Mouse (Mus musculus): ENCODE results near the gene En2.

Gene En2

DNA sequence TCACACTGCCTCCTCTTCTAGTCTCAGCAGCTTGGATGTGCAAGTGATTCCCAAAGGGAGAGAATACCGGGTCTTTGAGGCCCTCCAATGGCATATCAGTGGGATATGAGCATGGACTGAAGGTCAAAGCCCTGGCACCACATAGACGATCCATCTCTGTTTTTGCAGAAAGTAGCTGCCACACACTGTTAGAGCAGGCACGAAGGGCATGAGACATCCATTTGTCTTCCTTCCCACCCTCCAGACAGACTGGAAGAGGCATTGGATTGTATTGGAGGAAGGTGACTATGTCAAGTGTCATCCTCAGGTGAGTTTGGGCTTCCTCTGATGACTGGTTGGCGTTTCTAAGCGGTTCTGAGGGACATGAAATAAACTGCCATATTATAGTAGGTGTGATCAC lies 12.8 kb downstream of the En2 start:
- in situ Hi-C loops (cut with MboI, MseI): no loop called here

DNA sequence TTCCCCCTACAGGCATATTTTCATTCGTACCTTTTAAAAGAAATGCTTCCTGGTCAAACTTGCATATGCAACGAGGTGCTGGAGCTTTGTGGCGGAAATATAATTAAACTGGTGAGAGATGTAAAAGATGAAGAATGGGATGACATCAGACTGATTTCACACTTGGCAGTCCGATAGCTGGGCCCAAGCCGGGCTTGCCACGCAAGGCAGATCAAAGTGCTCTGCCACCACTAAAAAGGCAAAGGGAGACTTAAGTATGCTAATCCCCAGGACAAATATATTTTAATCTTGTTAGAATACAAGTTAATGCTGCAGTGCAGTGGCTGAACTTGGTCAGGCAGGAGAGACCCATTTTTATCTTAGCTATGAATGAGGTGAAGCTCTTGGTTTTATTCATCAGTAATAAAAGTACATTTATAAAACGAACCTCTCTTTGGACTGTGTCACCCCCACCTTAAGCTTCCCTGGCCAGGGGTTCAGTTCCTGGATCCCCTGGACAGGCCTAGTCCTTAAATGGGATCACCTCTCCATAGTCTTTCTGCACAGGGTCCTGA lies 13.8 kb downstream of the En2 start:
- in situ Hi-C loops (cut with MboI, MseI): no loop called here

DNA sequence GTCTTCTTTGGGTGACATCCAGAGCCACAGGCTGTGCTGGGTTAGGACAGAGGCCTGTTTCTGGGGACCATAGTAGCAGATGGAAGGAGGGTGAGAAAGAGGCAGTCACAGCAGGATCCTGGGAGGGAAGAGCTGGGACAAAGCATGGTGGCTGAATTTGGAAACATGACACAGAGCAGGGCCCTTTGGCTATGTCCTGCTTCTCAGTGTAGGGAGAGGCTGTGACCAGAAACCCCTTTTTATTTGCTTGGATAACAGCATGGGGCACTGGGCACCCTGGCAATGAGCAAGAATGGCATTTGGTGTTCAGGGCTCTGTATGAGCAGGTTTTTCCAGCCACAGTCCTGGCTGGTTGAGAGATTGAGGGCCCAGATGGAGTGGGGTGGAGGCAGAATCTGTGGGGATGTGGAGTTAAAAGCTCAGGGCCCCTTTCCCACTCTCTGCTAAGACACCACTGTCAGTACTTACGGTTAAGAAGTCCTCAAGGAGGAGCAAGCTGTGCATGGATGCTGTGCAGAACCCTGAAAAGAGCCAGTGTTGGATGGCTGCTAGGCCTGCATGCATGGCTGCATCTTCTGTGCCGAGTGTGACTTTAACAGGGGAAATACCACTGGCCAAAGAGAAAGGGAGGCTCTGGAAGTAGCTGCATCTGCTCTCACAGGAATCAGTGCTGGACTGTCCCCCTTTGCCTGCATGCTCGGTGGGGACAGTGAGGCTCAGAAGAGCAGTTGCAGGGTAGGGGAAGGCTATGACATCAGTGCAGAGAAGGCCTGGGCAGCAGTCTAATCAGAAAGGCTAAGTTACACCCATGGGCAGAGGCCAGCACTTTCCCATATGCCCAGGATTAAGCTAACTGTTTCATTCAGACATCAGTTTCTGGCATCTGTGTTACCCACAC lies 26.0 kb downstream of the En2 start:
- in situ Hi-C loops (cut with MboI, MseI): no loop called here

DNA sequence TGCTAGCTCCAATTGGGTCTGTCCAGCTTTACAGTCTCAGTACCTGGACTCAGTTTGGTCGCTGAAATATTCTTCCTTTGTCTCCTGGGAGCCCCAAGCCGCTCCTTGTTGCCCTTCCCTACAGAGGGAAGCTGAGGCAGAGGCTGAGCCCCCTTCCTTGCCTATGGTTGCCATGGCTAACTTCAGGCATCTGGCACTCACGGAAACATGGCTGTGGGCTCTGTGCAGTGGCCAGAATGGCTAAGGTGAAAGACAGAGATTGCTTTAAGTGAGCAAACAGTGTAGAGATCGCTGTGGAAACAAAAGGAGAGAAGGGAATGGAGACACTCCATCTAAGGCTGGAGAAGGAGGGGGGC lies 26.6 kb downstream of the En2 start:
- in situ Hi-C loops (cut with MboI, MseI): no loop called here

DNA sequence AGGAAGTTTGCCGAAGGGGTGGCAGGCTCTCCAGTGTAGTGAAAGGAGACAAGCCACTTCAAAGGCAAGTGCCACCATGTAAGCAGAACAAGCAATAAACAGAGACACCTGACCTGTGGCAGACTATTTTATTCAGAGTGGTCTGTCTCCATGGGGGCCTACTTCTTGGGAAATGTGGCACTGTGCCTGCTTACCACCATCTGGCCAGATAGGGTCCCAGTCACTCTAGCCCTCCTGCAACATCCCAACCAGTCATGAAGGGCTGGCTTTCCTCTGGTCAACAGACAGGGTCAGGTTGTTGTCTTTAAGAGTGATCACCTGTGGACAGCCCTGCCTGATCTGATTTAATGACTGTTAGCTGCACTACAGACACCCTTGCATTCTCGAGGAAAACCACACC lies 30.0 kb downstream of the En2 start:
- in situ Hi-C loops (cut with MboI, MseI): no loop called here

DNA sequence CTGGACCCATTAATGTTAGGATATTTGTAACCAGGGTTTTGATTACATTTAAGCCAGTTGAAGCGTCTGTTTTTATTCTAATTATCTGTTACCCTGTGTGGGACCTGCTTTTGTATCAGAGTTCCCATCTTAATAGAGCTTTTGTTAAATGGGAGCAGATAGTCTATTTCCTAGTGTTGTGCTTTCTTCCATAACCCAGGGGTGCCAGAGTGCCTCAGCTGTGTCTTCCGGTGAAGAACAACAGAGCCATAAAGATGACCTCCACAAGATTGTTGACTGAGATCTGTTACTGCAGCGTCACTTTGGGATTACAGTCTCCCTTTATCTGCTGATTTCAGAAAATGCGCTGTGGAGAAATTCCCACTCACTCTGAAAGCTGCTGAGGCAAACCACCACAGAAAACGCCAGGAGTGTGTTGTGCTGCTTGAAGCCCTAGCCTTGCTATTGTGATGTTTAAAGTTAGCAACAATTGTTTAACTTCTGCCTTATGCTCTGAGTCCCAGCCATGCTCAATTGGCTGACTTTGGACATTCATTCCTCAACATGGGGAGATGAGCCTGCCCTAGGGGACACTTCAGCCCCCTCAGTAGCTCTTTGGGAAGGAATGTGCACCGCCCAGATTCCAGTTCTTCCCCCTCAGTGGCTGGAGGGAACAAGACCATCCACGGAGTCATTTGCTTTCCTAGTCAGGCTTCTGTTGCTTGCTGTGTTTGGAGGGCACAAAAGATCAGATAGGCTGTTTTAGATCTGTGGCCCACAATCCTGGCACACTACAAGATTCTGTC lies 33.8 kb downstream of the En2 start:
- in situ Hi-C loops (cut with MboI, MseI): no loop called here

DNA sequence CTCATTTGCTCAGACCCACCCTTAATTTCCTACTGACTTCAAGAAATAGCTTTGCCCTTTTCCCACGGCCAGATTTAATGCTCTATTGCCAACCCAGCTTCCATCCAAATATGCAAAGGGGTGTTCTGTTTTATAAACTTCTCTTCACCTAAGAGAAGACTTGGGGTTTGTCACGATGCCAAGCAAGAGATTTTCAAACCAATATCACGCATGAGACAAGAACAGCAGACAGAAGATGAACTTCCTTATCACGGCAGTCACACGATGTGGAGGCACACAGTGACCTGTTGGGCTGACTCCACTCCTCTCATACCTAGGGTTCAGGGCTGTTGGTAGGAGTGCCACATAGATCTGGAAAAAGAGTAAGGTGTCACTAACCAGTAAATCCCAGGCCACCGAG lies 37.6 kb downstream of the En2 start:
- in situ Hi-C loops (cut with MboI, MseI): no loop called here

DNA sequence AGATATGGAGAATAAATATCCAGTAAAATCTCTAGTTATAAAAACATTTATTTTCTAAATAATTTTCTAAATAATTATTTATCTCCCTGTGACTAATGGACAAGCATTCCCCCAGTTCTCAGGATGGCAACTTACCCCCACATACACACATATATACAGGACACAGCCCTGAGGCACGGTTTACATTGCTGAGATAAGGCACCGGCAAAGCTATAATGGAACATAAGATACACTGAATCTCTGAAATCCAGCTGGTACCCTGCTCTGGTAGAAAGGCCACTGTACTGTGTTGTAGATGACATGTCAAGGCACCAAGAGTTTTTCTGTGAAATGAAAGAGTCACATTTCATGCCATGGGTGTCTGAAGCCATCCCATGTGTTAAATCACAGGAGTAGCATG lies 39.2 kb downstream of the En2 start:
- in situ Hi-C loops (cut with MboI, MseI): no loop called here

DNA sequence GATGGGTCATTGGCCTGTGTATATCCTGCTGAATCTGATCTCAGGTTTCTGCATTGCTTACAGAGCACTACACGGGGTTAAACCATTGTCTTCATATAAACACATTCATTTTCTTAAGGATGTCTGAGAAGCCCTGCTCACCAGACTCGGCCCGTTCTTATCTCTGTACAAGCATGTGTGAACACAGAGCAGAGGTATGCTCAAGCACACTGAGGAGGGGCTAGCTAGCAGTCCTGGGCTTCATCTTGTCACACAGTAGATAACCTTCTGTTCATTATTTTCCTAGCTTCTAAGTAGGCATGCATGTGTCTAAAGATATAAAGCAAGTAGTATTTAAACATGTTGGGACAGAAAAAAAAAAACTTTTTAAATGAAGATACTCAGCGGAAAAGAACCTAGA lies 41.0 kb downstream of the En2 start:
- in situ Hi-C loops (cut with MboI, MseI): no loop called here

DNA sequence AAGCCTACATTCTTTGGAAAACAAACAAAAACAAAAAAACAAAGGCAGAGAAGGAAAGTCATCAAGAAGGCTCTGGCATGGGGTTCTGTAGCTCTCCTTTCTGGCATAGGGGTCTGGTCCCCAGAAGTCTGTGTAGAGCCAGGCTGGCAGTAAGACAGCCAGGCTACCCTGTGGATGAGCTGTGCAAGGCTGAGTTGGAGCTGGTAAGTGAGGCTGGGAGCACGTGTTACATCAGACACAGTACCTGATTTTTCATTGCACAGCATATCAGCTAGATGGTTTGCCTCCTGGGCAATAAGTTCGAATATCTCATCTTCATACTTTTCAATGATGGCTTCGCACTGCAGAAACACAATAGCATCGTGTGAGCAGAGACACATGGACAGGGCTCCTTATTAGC lies 41.5 kb downstream of the En2 start:
- in situ Hi-C loops (cut with MboI, MseI): no loop called here

DNA sequence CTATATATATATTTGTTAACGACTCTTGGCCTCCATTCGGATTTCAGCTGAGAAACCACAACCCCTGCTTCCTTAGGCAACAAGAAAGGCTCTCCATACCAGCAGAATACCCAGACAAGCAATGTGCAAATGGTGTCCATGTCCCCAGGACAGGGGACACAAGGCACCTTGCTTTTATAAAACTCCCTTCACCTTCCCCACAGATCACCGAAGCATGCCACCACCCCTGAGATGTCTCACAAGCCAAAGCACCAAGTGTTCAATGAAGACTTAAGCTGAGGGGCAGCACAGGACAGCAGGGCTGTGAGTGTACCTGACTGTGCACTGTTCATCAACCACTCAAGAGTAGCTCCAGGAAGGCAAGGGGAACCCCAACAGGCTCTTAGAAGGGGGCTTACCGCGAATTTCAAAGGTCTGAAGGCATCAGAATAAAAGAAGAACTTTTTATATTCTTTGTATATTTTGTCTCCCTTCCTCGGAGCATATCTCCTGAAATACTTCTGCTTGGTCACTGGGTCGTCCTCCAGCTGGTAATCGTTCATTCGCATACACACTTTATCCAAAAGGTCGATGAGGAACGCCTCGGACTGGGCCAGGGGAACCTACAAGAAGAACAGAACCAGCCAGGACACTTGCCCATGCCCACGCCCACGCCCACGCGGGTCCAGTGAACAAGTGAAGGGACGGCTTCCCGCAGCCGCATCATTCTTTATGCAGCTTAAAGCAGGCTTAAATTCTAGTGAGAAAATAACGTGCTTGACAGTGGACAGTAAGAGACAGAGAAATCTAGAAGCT lies 43.4 kb downstream of the En2 start:
- in situ Hi-C loops (cut with MboI, MseI): no loop called here

DNA sequence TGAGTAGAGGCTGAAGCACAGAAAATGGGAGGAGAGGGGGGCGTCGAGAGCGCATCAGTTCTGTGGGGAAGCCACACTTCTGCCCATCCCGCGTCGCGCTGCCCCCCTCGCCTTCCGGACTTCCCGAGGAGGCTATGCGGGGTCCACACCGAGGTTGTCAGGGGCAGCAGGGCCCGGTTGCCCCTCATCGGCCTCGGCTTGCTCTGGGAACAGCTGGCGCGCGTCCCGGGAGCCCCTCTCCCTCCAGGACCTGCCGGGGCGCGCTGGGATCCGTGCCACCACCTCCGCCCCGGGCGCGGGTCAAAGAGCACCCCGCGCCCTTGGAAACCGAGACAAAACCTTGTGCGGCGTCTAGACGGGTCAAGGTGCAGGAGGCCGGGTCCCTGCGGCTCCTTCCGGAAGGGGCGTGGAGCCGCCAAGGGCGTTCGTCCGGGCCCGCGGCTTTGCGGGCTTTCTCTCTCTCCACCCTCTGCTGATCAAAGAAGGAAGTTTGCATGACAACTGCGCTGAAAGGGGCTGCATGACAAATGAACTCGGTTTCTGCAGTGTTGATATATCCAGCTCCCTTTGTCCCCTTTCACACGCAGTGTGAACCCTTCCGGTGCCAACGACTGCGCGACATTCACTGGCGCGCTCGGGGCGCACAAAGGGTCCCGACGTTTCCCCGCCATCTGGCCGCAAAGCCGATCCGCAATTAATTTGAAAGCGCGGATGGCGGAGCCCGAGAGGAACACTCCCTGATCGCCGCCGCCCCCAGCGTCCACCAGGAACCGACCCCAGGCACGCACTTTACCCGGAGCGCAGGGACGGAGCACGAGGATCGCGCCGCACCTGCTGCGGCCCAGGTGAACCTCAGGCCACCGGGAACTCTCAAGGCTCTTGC lies 44.3 kb downstream of the En2 start:
- in situ Hi-C loops (cut with MboI, MseI): no loop called here

DNA sequence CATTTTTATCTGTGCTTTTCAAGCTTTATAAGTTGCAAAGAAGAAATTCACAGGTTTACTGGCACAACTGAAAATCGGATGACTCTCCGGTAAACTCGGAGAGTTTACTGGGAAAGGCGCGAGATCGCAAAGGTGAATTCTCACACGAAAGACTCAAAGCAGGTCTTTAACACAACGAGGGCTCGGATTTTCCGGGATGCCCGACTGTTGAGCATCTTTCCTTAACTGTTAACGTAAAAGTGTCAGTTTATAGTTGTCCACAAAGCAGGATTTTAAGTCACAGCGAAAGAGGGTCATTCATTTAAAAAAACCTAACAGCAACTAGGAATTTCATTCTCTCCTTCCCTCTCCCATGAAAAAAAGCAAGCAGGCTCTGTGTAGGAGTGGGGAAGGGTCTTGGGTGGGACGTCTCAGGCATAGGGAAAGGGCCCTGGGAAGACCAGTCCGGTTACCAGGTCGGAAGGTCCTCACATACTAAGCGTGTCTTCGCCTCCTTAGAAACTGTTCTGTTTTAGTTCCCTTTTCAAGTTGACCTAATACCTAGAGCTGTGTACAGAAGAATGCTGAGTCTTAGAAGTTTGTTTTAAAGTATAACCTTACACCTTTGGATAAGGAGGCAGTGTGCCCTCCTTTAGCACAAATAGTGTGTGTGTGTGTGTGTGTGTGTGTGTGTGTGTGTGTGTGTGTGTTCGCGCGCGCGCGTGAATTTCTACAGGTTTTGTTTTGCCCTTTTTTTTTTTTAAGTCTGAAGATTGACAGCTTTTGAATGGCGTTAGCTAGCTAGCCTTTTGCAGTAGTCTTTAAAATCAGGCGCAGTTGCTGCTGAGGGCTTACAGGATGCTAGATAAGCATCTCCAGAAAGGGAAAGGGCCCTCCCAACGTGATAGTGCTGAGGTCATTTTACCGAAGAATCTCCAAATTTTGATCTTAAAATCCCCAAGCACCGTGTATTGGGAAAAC lies 45.4 kb downstream of the En2 start:
- in situ Hi-C loops (cut with MboI, MseI): no loop called here

DNA sequence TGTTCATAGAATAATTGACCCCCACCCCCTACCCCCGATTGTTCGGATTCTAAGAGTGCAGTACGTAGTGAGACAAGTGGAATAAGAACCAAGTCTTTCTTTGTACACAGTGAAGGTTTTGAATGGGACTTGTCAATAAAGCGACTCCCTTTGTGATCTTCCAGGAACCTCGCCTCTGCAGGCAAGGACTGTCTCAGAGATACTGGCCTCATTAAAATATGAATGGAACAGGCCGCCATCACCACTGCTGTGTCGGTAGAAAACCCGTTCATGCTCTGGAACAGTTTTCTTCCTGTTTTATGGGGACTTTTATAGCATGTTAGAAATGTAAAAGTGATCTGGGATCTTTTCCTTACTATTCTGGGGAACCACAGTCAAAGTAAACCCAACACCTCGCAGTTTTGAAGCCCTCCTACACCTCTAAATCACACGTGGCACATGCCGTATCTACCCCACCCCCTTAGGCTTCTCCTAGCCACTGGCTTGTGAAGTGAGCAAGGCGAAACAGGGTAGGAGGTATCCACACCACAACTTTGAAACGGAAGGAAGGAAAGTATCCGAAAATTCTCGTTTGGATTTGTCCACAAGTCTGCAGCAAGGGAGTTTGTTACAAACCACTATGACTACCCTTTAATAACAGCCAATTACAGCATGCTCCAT lies 46.3 kb downstream of the En2 start:
- in situ Hi-C loops (cut with MboI, MseI): no loop called here

DNA sequence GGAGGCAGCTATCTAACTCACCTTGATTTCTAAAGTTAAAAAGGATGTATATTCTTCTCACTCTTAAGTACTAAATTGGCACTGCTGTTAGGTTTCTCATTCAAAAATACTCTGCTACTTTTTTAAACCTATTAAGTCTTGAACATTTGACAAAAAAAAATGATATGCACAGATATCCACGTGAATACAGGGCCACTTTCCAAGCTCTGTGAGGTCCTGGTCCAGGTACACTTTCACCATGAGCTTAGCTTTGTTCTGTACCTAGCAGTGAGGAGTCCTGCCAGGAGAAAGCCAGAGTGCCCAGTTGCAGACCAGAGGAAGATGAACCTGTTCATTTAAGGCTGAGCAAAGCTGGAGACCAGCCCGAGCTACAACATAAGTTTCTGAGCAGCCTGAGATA lies 47.9 kb downstream of the En2 start:
- in situ Hi-C loops (cut with MboI, MseI): no loop called here

DNA sequence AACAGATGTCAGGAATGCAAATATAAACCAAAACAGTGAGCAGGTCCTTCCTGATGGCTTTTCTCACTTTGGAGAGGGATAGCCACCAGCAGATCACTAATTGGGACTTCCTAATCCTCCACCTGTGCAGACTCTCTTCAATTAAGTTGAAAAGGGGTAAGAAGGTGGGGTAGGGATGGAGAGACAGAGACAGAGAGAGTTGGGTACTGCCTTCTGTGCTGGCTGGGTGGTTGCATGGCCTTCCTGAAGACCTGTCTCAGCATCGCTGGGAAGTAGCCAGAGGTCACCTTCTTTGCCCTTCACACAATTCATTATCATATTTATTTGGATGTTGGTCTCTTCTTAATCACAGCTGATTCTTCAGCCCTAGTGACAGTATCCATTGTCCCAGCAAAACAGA lies 54.1 kb downstream of the En2 start:
- in situ Hi-C loops (cut with MboI, MseI): no loop called here

Data from T-helper 2 cell (primary cell).